Mouse (Mus musculus): ENCODE results near the gene Oas2.

The Oas2 gene

GRCm38 (mm10) chr5:120732740-120733139 lies 16.9 kb downstream of the Oas2 start:
- no peak for DNase-seq (ENCODE audit: low read depth)

GRCm38 (mm10) chr5:120729319-120729718 lies 20.3 kb downstream of the Oas2 start:
- no peak for DNase-seq (ENCODE audit: low read depth)

GRCm38 (mm10) chr5:120725811-120726455 lies 23.7 kb downstream of the Oas2 start:
- DNase-seq (ENCODE audit: low read depth), result no peak

GRCm38 (mm10) chr5:120721005-120721404 lies 28.6 kb downstream of the Oas2 start:
- DNase-seq (ENCODE audit: low read depth), result no peak

- DNase-seq (ENCODE audit: low read depth), result no peak
These were observed 30.9 kb downstream of the Oas2 start for GRCm38 (mm10) chr5:120718600-120719378.

GRCm38 (mm10) chr5:120717136-120717535 lies 32.5 kb downstream of the Oas2 start:
- DNase-seq (ENCODE audit: low read depth), result no peak

GRCm38 (mm10) chr5:120714314-120714713 lies 35.3 kb downstream of the Oas2 start:
- peak; percentile 68 for DNase-seq (ENCODE audit: low read depth)

- no peak for DNase-seq (ENCODE audit: low read depth)
These were observed 36.9 kb downstream of the Oas2 start for GRCm38 (mm10) chr5:120712721-120713120.

- no peak for DNase-seq (ENCODE audit: low read depth)
These were observed 37.8 kb downstream of the Oas2 start, which contains the start of gene Dtx1 for GRCm38 (mm10) chr5:120711827-120712226. TSS of gene Dtx1 (minus strand) at chr5:120711927.

- DNase-seq (ENCODE audit: low read depth), result no peak
These were observed 38.2 kb downstream of the Oas2 start for GRCm38 (mm10) chr5:120711416-120711815.

GRCm38 (mm10) chr5:120710826-120711248 lies 38.8 kb downstream of the Oas2 start:
- DNase-seq (ENCODE audit: low read depth), result no peak

- no peak for DNase-seq (ENCODE audit: low read depth)
These were observed 39.4 kb downstream of the Oas2 start for GRCm38 (mm10) chr5:120710161-120710825.

GRCm38 (mm10) chr5:120706976-120707375 lies 42.7 kb downstream of the Oas2 start:
- no peak for DNase-seq (ENCODE audit: low read depth)

GRCm38 (mm10) chr5:120706541-120706940 lies 43.1 kb downstream of the Oas2 start:
- DNase-seq (ENCODE audit: low read depth), result no peak

GRCm38 (mm10) chr5:120704421-120704820 lies 45.2 kb downstream of the Oas2 start:
- no peak for DNase-seq (ENCODE audit: low read depth)

GRCm38 (mm10) chr5:120703660-120704059 lies 46.0 kb downstream of the Oas2 start:
- DNase-seq (ENCODE audit: low read depth), result no peak

- DNase-seq (ENCODE audit: low read depth), result no peak
These were observed 46.7 kb downstream of the Oas2 start for GRCm38 (mm10) chr5:120702969-120703368.

- DNase-seq (ENCODE audit: low read depth), result no peak
These were observed 47.2 kb downstream of the Oas2 start for GRCm38 (mm10) chr5:120702421-120702820.

GRCm38 (mm10) chr5:120700996-120701790 lies 48.5 kb downstream of the Oas2 start:
- no peak for DNase-seq (ENCODE audit: low read depth)

GRCm38 (mm10) chr5:120698801-120699391 lies 50.8 kb downstream of the Oas2 start:
- no peak for DNase-seq (ENCODE audit: low read depth)

GRCm38 (mm10) chr5:120698181-120698580 lies 51.5 kb downstream of the Oas2 start:
- DNase-seq (ENCODE audit: low read depth), result no peak

- no peak for DNase-seq (ENCODE audit: low read depth)
These were observed 52.8 kb downstream of the Oas2 start for GRCm38 (mm10) chr5:120696865-120697264.
